Mouse (Mus musculus) heart, embryonic 16.5 days (tissue): ENCODE results near the gene Ppil4. TPM values are rescaled to one million over a fixed set of nuclear protein-coding genes. Genes with fewer than 3 reads are reported as not detected.
"Not testable (repeated sequence)": the region's sequence is repeated elsewhere in the genome, so short reads cannot be mapped to it uniquely, and the experiment has no call there.

ENCODE experiments used
- ATAC-seq: fragments of 200-750 bp; cut with Nextera tagmentation; replicated peaks from 2 replicates; pipeline ENCODE4 v1.8.0; 2017; ENCODE audit warnings: moderate number of reproducible peaks; ENCODE audit not compliant: insufficient read depth, low FRiP score; ENCODE audit errors: extremely low read depth
- H3K27ac ChIP-seq: fragments of 300-500 bp; sonication (generic); 2 replicates; pipeline ENCODE4 v1.5.1; 2014; ENCODE audit warnings: mild to moderate bottlenecking, low read length, control low read depth, moderate library complexity
- H3K27me3 ChIP-seq: fragments of 300-500 bp; sonication (generic); 2 replicates; pipeline ENCODE4 v1.6.1; 2014; ENCODE audit warnings: low read length, mixed read lengths; ENCODE audit not compliant: control insufficient read depth, insufficient read depth
- H3K36me3 ChIP-seq: fragments of 300-500 bp; sonication (generic); 2 replicates; pipeline ENCODE4 v1.6.1; 2014; ENCODE audit not compliant: control insufficient read depth, insufficient read depth
- H3K4me1 ChIP-seq: fragments of 300-500 bp; sonication (generic); 2 replicates; pipeline ENCODE4 v1.6.1; 2014; ENCODE audit warnings: low read length, mixed read lengths; ENCODE audit not compliant: control insufficient read depth, insufficient read depth
- H3K4me2 ChIP-seq: fragments of 300-500 bp; sonication (generic); 2 replicates; pipeline ENCODE4 v1.6.1; 2014; ENCODE audit warnings: low read depth, mild to moderate bottlenecking, control low read depth, low read length
- H3K4me3 ChIP-seq: fragments of 300-500 bp; sonication (generic); 2 replicates; pipeline ENCODE4 v1.5.1; 2014; ENCODE audit warnings: mild to moderate bottlenecking, control low read depth, low read length
- H3K9ac ChIP-seq: fragments of 300-500 bp; sonication (generic); 2 replicates; pipeline ENCODE4 v1.6.1; 2014; ENCODE audit warnings: low read length, control low read depth
- H3K9me3 ChIP-seq: fragments of 300-500 bp; sonication (generic); replicated peaks from 2 replicates; pipeline ENCODE4 v1.6.1; 2016; ENCODE audit warnings: low read length; ENCODE audit not compliant: control insufficient read depth
- WGBS: fragments of 180-500 bp; shearing (Covaris S2); extraction: QIAGEN DNeasy Blood & Tissue Kit; methylation state at CpG from one replicate; pipeline ENCODE4 v1.1.7; 2014; 5-methylcytosine and 5-hydroxymethylcytosine counted together
- polyA plus RNA-seq: library from polyadenylated mRNA; unstranded; fragments of >200 nt; fragmentation: Nextera tagmentation; extraction: Ambion mirVana; gene quantifications from 2 replicates; pipeline ENCODE4 v1.2.1, GENCODE M21; 2015

Ppil4 gene
- polyA plus RNA-seq: 28.1 and 34.1 TPM in 2 replicates

DNA sequence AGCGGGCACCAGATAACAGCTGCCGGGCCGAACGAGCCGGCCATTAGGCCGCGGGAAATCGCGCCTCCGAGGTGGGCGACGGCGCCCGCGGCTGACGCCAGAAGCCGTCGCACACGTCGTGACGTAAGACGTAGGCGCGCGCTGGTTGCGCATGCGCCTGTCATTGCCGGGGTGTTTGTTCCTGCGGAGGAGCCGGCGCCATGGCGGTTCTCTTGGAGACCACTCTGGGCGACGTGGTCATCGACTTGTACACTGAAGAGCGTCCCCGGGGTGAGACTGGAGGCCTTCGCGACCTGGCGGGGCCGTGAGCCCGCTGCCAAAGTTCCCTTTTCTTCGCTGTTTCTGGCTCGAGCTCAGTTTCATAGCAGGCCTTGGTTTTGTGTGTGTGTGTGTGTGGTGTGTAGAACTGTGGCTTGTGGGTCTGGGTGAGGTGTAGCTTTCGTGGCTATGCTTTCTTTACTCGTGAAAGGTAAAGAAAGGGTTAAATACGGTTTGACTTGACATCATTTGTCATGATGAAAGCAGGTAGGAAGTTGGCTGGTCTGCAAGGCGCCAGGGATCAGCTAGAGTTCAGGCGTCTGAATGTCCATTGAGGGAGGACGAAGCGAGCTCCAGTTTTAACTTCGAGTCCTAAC is at the start of gene Ppil4, which contains the start of gene Ginm1:
Gene Ppil4 (plus strand): TSS at position 141 of the 635 bp plus-strand sequence.
Gene Ginm1 (minus strand): TSS at position 74 of the 635 bp plus-strand sequence.
- ATAC-seq: peak; percentile 92
- Histone ChIP-seq H3K9me3 (no peaks in the 10 kb centered on the region), H3K27ac (peak within 1 kb of the TSS; percentile 67), H3K27me3 (no peaks in the 10 kb centered on the region), H3K9ac (peak within 1 kb of the TSS; percentile 77), H3K4me1 (peaks cover 11% of the 10 kb centered on the region), H3K4me3 (peak within 1 kb of the TSS; percentile 76), H3K36me3 (peaks cover 18% of the 10 kb centered on the region), H3K4me2 (peak within 1 kb of the TSS; percentile 90)
- WGBS: under 1% methylated on average over 52 of the region's 52 CpGs

DNA sequence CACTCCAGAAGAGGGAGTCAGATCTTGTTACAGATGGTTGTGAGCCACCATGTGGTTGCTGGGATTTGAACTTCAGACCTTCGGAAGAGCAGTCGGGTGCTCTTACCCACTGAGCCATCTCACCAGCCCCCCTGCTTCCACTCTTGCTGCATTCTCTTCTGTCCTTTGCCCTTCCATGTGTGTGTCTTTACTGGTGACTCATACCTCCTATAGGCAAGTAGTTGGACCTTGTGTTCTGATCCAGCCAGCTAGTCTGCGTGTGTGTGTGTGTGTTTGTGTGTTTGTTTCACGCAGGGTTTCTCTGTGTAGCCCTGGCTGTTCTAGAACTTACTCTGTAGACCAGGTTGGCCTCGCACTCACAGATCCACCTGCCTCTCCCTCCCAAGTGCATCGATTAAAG is 47.2 kb upstream of the Ppil4 start:
- H3K4me2 ChIP-seq, H3K9ac ChIP-seq, H3K4me1 ChIP-seq, ATAC-seq, H3K9me3 ChIP-seq, H3K4me3 ChIP-seq, H3K27me3 ChIP-seq, H3K27ac ChIP-seq: not testable (repeated sequence)
- 95% methylated on average over 6 of the region's 6 CpGs for WGBS
- H3K36me3 ChIP-seq: peaks cover 24% of the 10 kb centered on the region

DNA sequence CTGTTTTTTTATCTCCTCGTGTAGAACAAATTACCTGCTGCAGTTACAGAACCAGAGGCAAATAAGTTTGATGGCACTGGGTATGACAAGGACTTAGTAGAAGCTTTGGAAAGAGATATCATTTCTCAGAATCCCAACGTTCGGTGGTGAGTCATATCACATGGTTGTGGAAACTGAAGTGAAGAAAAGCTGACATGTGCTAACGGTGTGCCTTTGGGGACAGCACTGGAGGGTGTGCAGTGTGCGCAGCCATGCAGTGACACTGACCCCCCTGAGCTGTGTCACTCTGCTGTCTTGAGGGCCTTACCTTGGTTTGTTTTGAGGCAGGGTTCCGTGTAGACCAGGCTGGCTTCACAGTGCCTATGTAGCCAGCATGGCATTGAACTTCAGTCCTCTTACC is 43.9 kb upstream of the Ppil4 start:
- H3K27me3 ChIP-seq: no peaks in the 10 kb centered on the region
- H3K27ac ChIP-seq: no peak overlapping the region
- ATAC-seq: no peak
- 83% methylated on average over 6 of the region's 6 CpGs for WGBS
- H3K4me3 ChIP-seq: no peak overlapping the region
- H3K9ac ChIP-seq: no peak overlapping the region
- peaks cover 31% of the 10 kb centered on the region for H3K36me3 ChIP-seq
- H3K9me3 ChIP-seq: no peaks in the 10 kb centered on the region
- H3K4me1 ChIP-seq: no peaks in the 10 kb centered on the region
- H3K4me2 ChIP-seq: no peak overlapping the region

DNA sequence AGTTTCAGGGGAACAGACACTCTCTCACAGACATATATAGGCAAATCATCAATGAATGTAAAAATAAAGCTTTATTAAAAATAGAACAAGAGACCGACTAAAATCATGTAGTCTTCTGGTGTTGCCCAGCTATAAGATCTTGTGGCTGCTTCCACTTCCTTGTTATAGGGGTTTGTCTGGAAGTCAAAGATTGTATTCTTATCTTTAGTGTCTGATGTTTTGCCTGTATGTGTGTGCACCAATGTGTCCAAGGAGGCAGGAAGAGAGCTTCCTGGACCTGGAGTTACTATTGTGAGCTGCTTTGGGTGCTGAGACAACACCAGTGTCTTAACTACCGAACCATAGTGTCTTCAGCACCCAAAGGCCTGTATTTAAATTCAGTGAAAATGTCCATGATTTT is 35.1 kb upstream of the Ppil4 start:
- no peaks in the 10 kb centered on the region for H3K9me3 ChIP-seq
- 76% methylated on average over 2 of the region's 2 CpGs for WGBS
- H3K4me2 ChIP-seq: no peak overlapping the region
- no peak for ATAC-seq
- H3K27me3 ChIP-seq: no peaks in the 10 kb centered on the region
- peaks cover 43% of the 10 kb centered on the region for H3K36me3 ChIP-seq
- no peak overlapping the region for H3K27ac ChIP-seq
- H3K4me1 ChIP-seq: no peaks in the 10 kb centered on the region
- no peak overlapping the region for H3K9ac ChIP-seq
- H3K4me3 ChIP-seq: no peak overlapping the region

- H3K4me3 ChIP-seq: no peak overlapping the region
- no peak overlapping the region for H3K4me2 ChIP-seq
- no peak for ATAC-seq
- no peak overlapping the region for H3K9ac ChIP-seq
- no peaks in the 10 kb centered on the region for H3K9me3 ChIP-seq
- H3K27me3 ChIP-seq: no peaks in the 10 kb centered on the region
- H3K27ac ChIP-seq: no peak overlapping the region
- H3K4me1 ChIP-seq: no peaks in the 10 kb centered on the region
- H3K36me3 ChIP-seq: peaks cover 38% of the 10 kb centered on the region
- 88% methylated on average over 4 of the region's 4 CpGs for WGBS
Measured at GRCm38 (mm10) chr10:7772346-7772745, 20.3 kb upstream of the Ppil4 start.

GRCm38 (mm10) chr10:7772769-7773168 is 19.9 kb upstream of the Ppil4 start:
- ATAC-seq: no peak
- 96% methylated on average over 1 of the region's 1 CpGs for WGBS
- H3K36me3 ChIP-seq: peaks cover 38% of the 10 kb centered on the region

GRCm38 (mm10) chr10:7775421-7775820 is 17.3 kb upstream of the Ppil4 start:
- Histone ChIP-seq H3K36me3 (peaks cover 32% of the 10 kb centered on the region), H3K4me3 (no peak overlapping the region)

More at GRCm38 (mm10) chr10:7772769-7773168, 19.9 kb upstream of the Ppil4 start:
- no peak overlapping the region for H3K27ac ChIP-seq
- H3K4me2 ChIP-seq: no peak overlapping the region
- H3K9me3 ChIP-seq: no peaks in the 10 kb centered on the region
- no peak overlapping the region for H3K4me3 ChIP-seq
- no peaks in the 10 kb centered on the region for H3K4me1 ChIP-seq
- H3K9ac ChIP-seq: no peak overlapping the region
- no peaks in the 10 kb centered on the region for H3K27me3 ChIP-seq

DNA sequence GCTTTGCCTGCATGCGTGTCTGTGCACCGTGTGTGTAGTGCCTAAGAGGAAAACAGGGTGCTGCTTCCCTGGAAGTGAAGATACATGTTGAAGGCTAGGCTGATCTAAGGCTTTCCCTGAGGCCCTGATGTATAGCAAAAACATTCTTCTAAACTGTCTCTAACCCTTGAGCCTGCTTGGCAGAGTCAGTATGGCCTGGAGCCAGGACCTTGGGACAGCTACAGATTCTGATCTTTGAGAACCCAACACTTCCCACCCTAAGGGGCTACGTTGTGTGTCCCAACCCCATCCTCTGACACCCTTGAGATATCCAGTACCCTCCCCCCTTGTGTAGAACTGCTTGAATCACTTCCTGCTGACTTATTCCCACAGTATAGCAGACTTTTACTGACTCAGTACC is 14.3 kb upstream of the Ppil4 start:
- Histone ChIP-seq H3K4me2 (no peak overlapping the region), H3K4me3 (no peak overlapping the region), H3K9ac (no peak overlapping the region), H3K4me1 (no peaks in the 10 kb centered on the region; the same call in none of the 2 replicates), H3K27ac (no peak overlapping the region), H3K27me3 (no peaks in the 10 kb centered on the region), H3K9me3 (no peaks in the 10 kb centered on the region), H3K36me3 (peaks cover 13% of the 10 kb centered on the region)
- no peak for ATAC-seq
- WGBS: 92% methylated on average over 3 of the region's 3 CpGs

More at GRCm38 (mm10) chr10:7775421-7775820, 17.3 kb upstream of the Ppil4 start:
- no peaks in the 10 kb centered on the region for H3K9me3 ChIP-seq
- no peak overlapping the region for H3K9ac ChIP-seq
- no peaks in the 10 kb centered on the region; the same call in 1 of the 2 replicates for H3K4me1 ChIP-seq
- no peak overlapping the region for H3K27ac ChIP-seq
- 88% methylated on average over 8 of the region's 8 CpGs for WGBS
- no peak overlapping the region for H3K4me2 ChIP-seq
- ATAC-seq: no peak
- no peaks in the 10 kb centered on the region for H3K27me3 ChIP-seq

GRCm38 (mm10) chr10:7779751-7780237 is 12.9 kb upstream of the Ppil4 start:
- 17% methylated on average over 7 of the region's 7 CpGs for WGBS

More at GRCm38 (mm10) chr10:7779751-7780237, 12.9 kb upstream of the Ppil4 start:
- Histone ChIP-seq H3K9me3 (no peaks in the 10 kb centered on the region), H3K4me3 (peak overlapping the region; percentile 79), H3K4me2 (peak overlapping the region; percentile 76), H3K27me3 (no peaks in the 10 kb centered on the region), H3K4me1 (no peaks in the 10 kb centered on the region; the same call in none of the 2 replicates), H3K27ac (no peak overlapping the region; the same call in 1 of the 2 replicates), H3K9ac (peak overlapping the region; percentile 91), H3K36me3 (peaks cover 7% of the 10 kb centered on the region)
- ATAC-seq: no peak
